Mouse (Mus musculus) myocyte (in vitro differentiated cells): ENCODE results near the gene Dag1.

Source experiments
- CEBPB ChIP-seq: IDR thresholded peaks from 2 replicates; pipeline ENCODE4 v1.6.1; 2011; ENCODE audit warnings: mild to moderate bottlenecking, moderate library complexity; ENCODE audit not compliant: poor library complexity, insufficient read depth, severe bottlenecking
- E2F4 ChIP-seq: IDR thresholded peaks from one replicate; pipeline ENCODE4 v1.6.1; 2011; ENCODE audit warnings: mild to moderate bottlenecking, control low read depth, moderate library complexity; ENCODE audit not compliant: insufficient read depth
- MAX ChIP-seq: IDR thresholded peaks from one replicate; pipeline ENCODE4 v1.6.1; 2011; ENCODE audit warnings: low read depth, mild to moderate bottlenecking, control low read depth
- MYOD1 ChIP-seq, 3 experiments: IDR thresholded peaks; one replicate each; pipeline ENCODE4 v1.6.1; 2011; ENCODE audit warnings: control low read depth in 2 of 3, low read depth in 2 of 3, mild to moderate bottlenecking in 2 of 3, moderate library complexity in 1 of 3; ENCODE audit not compliant: insufficient read length in 2 of 3, control insufficient read depth in 1 of 3
- MYOG ChIP-seq, 3 experiments: IDR thresholded peaks; one replicate each; pipeline ENCODE4 v1.6.1; 2011; ENCODE audit warnings: control low read depth in 2 of 3, low read depth in 2 of 3, mild to moderate bottlenecking in 2 of 3; ENCODE audit not compliant: insufficient read length in 2 of 3, control insufficient read depth in 1 of 3, insufficient read depth in 1 of 3
- POLR2A ChIP-seq: IDR thresholded peaks from one replicate; pipeline ENCODE4 v1.6.1; 2011; ENCODE audit warnings: low read depth, mild to moderate bottlenecking, control low read depth, moderate library complexity; ENCODE audit not compliant: insufficient read length
- POLR2AphosphoS2 ChIP-seq: IDR thresholded peaks from one replicate; pipeline ENCODE4 v1.6.1; 2011; ENCODE audit warnings: low read depth, control low read depth; ENCODE audit not compliant: insufficient read length
- REST ChIP-seq: IDR thresholded peaks from one replicate; pipeline ENCODE4 v1.6.1; 2011; ENCODE audit warnings: mild to moderate bottlenecking, control low read depth, moderate library complexity; ENCODE audit not compliant: insufficient read depth, insufficient read length
- SRF ChIP-seq: IDR thresholded peaks from one replicate; pipeline ENCODE4 v1.6.1; 2011; ENCODE audit warnings: low read depth; ENCODE audit not compliant: control insufficient read depth, insufficient read length
- TCF12 ChIP-seq: IDR thresholded peaks from one replicate; pipeline ENCODE4 v1.6.1; 2011; ENCODE audit warnings: mild to moderate bottlenecking, control low read depth; ENCODE audit not compliant: poor library complexity, insufficient read depth, severe bottlenecking
- TCF3 ChIP-seq: IDR thresholded peaks from one replicate; pipeline ENCODE4 v1.6.1; 2011; ENCODE audit warnings: low read depth, control low read depth; ENCODE audit not compliant: insufficient read length
- USF1 ChIP-seq: IDR thresholded peaks from one replicate; pipeline ENCODE4 v1.6.1; 2011; ENCODE audit warnings: low read depth, mild to moderate bottlenecking, control low read depth, moderate library complexity

DNA sequence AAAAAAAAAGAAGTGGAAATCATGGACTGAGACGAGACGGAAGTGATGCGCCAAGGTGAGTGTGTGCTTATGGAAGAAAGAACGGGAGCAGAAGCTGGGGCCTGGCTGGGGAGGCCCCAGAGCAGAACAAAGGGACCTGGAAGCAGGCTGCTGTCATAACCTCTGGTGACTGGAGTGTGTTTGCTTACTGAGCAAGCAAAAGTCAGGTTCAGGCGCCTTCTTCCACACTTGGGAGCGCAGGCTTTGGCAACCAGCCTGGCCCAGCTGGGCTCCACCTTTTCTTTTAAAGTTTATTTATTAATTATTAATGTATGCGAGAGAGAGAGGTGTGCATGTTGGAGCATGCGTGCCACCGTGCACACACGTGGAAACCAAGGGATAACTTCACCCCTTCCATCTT is 94.0 kb downstream of the Dag1 start:
- TF ChIP-seq MYOG (IDR thresholded peaks at IDR 0.05; ENCODE audit: control insufficient read depth in 1 of 3, insufficient read depth in 1 of 3, insufficient read length in 2 of 3, low read depth in 2 of 3) (no peak), POLR2A (no peak), MAX (no peak), E2F4 (no peak), TCF12 (no peak), TCF3 (no peak), CEBPB (no peak), MYOD1 (IDR thresholded peaks at IDR 0.05; ENCODE audit: control insufficient read depth in 1 of 3, insufficient read length in 2 of 3, low read depth in 2 of 3) (no peak), USF1 (no peak), REST (no peak), POLR2AphosphoS2 (no peak), SRF (no peak)
